Mouse (Mus musculus) neural tube, embryonic 11.5 days (tissue): ENCODE results near the gene Gjb3. TPM values are rescaled to one million over a fixed set of nuclear protein-coding genes. Genes with fewer than 3 reads are reported as not detected.

Experiments
- ATAC-seq: fragments of 200-750 bp; cut with Nextera tagmentation; 2 replicates; pipeline ENCODE4 v1.8.0; 2017; ENCODE audit warnings: moderate number of reproducible peaks, mild to moderate bottlenecking, moderate TSS enrichment, moderate library complexity; ENCODE audit not compliant: insufficient read depth, low FRiP score, low TSS enrichment
- DNase-seq: peaks from one replicate; pipeline ENCODE4 v3.0.0-alpha.2; 2015; ENCODE audit warnings: low spot score
- H3K27ac ChIP-seq: fragments of 300-500 bp; sonication (generic); 2 replicates; pipeline ENCODE4 v1.5.1; 2014; ENCODE audit warnings: low read depth, mild to moderate bottlenecking, low read length
- H3K27me3 ChIP-seq: fragments of 300-500 bp; sonication (generic); 2 replicates; pipeline ENCODE4 v1.6.1; 2014; ENCODE audit warnings: mild to moderate bottlenecking, low read length, mixed read lengths; ENCODE audit not compliant: control insufficient read depth, insufficient read depth
- H3K36me3 ChIP-seq: fragments of 300-500 bp; sonication (generic); 2 replicates; pipeline ENCODE4 v1.6.1; 2014; ENCODE audit warnings: mild to moderate bottlenecking, low read length, moderate library complexity, mixed read lengths; ENCODE audit not compliant: control insufficient read depth, insufficient read depth
- H3K4me1 ChIP-seq: fragments of 300-500 bp; sonication (generic); 2 replicates; pipeline ENCODE4 v1.6.1; 2014; ENCODE audit warnings: low read length, mixed read lengths; ENCODE audit not compliant: control insufficient read depth, insufficient read depth
- H3K4me2 ChIP-seq: fragments of 300-500 bp; sonication (generic); 2 replicates; pipeline ENCODE4 v1.6.1; 2014; ENCODE audit warnings: low read depth, mild to moderate bottlenecking, moderate library complexity
- H3K4me3 ChIP-seq: fragments of 300-500 bp; sonication (generic); 2 replicates; pipeline ENCODE4 v1.5.1; 2014; ENCODE audit warnings: low read depth, low read length
- H3K9ac ChIP-seq: fragments of 300-500 bp; sonication (generic); 2 replicates; pipeline ENCODE4 v1.6.1; 2014; ENCODE audit warnings: mild to moderate bottlenecking, low read length
- H3K9me3 ChIP-seq: fragments of 300-500 bp; sonication (generic); 2 replicates; pipeline ENCODE4 v1.6.1; 2016; ENCODE audit warnings: low read length; ENCODE audit not compliant: control insufficient read depth
- WGBS: fragments of 180-500 bp; shearing (Covaris S2); extraction: QIAGEN DNeasy Blood & Tissue Kit; methylation state at CpG from one replicate; pipeline ENCODE4 v1.1.7; 2014; 5-methylcytosine and 5-hydroxymethylcytosine counted together
- polyA plus RNA-seq: library from polyadenylated mRNA; unstranded; fragments of >200 nt; fragmentation: Nextera tagmentation; extraction: Ambion mirVana; gene quantifications from 2 replicates; pipeline ENCODE4 v1.2.1, GENCODE M21; 2014

Gene Gjb3
- polyA plus RNA-seq, 1 experiment from 2014 or later = 2.5 TPM

DNA sequence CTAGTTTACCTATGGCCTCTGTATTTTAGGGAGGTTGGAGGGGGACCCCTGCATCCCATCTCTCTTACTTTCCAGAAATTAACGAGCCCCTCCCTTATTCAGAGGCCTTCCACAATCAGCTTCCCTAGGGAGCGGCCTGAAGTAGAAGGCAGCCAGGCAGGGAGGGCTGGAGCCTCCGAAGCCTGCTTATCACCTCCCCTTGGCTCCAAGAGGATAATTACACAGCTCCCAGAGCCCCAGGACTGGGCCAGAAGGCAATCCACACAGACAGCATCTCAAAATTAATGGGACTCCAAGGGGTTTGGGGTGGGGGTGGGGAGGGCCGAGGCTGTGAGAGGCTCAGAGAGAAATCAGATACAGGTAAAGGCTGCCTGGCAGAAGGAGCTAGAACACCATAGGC, 35.2 kb upstream of the Gjb3 start:
- Histone ChIP-seq H3K36me3 (no peaks in the 10 kb centered on the region), H3K4me2 (no peak overlapping the region), H3K4me3 (no peak overlapping the region), H3K27me3 (no peaks in the 10 kb centered on the region), H3K9me3 (no peaks in the 10 kb centered on the region), H3K4me1 (peaks cover 6% of the 10 kb centered on the region; the same call in 1 of the 2 replicates), H3K27ac (0 out of 2 replicates have a peak overlapping the region, but pooled peaks have one; percentile 27), H3K9ac (no peak overlapping the region)
- 20% methylated on average over 4 of the region's 4 CpGs for WGBS
- ATAC-seq (no peak), DNase-seq (peak; percentile 42)

DNA sequence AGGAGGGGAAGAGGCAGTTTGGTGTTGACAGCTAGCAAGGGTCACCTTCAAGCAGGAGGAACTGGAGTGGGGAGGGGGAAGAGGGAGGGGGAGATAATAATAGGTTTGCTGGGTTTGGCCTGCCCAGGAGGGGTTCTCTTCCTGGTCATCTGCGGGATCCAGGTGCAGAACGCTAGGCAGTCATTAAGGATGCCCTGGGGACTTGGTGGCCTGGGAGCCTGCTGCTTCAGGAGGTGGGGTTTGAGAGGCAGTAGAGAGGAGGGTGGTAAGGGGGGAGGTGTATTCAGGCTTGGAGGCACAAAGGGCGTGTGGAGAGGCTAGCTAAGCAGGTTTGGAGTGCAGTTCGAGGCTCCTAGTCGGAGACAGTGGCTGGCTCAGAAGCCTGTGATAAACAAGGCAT, 34.8 kb upstream of the Gjb3 start:
- Histone ChIP-seq H3K9ac (0 out of 2 replicates have a peak overlapping the region, but pooled peaks have one; percentile 11), H3K27me3 (no peaks in the 10 kb centered on the region), H3K4me1 (peaks cover 6% of the 10 kb centered on the region; the same call in 1 of the 2 replicates), H3K27ac (0 out of 2 replicates have a peak overlapping the region, but pooled peaks have one; percentile 27), H3K36me3 (no peaks in the 10 kb centered on the region), H3K4me3 (no peak overlapping the region), H3K9me3 (no peaks in the 10 kb centered on the region), H3K4me2 (no peak overlapping the region)
- 23% methylated on average over 5 of the region's 5 CpGs for WGBS
- ATAC-seq = no peak; the same call in 1 of the 2 replicates
- peak; percentile 21 for DNase-seq

DNA sequence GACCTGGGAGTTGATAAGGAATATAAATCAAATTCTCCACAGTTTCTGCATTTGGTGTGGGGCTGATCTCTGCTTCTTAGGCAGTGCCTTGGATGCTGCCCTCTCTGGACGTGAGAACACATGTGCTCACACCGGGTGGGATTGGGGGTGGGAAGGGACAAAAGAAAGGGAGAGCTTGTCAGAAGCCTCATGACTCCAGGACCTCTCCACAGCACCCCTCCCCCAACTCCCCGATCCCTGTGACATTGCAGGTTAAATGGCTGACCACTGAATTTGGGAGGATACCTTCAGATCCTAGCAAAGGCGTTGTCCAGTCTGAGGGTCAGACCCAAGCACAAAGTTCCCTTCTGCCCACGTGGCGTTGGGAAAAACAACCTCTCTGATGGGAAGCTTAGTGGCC, 33.8 kb upstream of the Gjb3 start:
- no peaks in the 10 kb centered on the region for H3K36me3 ChIP-seq
- WGBS = 65% methylated on average over 6 of the region's 6 CpGs
- ATAC-seq (no peak), DNase-seq (no peak)
- H3K9me3 ChIP-seq = no peaks in the 10 kb centered on the region
- H3K4me1 ChIP-seq = peaks cover 6% of the 10 kb centered on the region; the same call in 1 of the 2 replicates
- H3K9ac ChIP-seq = no peak overlapping the region
- no peak overlapping the region for H3K4me3 ChIP-seq
- H3K27ac ChIP-seq = no peak overlapping the region
- no peak overlapping the region for H3K4me2 ChIP-seq
- no peaks in the 10 kb centered on the region for H3K27me3 ChIP-seq

DNA sequence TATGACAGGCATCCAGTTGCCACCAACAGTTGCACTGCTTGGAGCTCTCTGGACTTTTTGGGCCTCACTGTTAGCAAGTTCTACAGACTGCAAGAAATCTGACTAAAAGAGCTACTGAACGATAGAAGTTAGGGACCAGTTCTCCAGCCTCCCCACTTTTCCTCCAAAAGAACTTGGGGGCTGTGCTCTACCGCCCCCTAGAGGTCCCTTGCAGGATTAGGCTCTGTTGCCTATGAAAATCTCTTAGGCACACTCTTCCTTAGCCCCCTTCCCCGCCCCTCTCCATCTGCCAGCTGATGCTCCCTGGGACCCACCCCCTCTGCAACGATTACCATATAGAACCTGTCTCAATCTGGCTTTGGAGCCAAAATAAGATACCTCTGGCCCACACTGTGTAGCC, 32.7 kb upstream of the Gjb3 start:
- Histone ChIP-seq H3K36me3 (no peaks in the 10 kb centered on the region), H3K4me3 (no peak overlapping the region), H3K4me2 (no peak overlapping the region), H3K9me3 (no peaks in the 10 kb centered on the region), H3K27me3 (no peaks in the 10 kb centered on the region), H3K9ac (no peak overlapping the region), H3K4me1 (peaks cover 6% of the 10 kb centered on the region; the same call in 1 of the 2 replicates), H3K27ac (no peak overlapping the region)
- ATAC-seq (no peak), DNase-seq (no peak)
- WGBS = 69% methylated on average over 4 of the region's 4 CpGs

DNA sequence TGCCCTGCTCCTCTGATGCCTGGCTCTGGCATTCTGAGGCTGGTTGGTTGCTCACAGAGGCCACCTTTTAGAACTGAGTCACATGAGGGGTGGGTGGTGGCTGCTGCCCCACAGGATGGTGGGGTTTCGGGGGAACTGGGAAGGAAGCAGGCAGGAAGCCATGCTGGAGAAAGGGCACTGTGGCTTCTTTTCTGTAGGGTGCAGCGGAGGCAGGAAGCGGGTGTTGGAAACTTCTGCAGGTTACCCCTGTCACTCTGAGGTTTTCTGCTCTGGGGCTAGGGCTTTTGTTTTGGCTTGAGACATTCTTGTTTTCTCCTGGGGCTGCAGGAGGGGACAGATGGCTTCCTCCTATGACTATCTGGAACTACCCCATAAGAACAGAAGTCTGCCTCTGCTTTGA, 31.9 kb upstream of the Gjb3 start:
- DNase-seq = no peak
- H3K9me3 ChIP-seq = no peaks in the 10 kb centered on the region
- H3K27ac ChIP-seq = no peak overlapping the region
- H3K4me3 ChIP-seq = no peak overlapping the region
- H3K9ac ChIP-seq = no peak overlapping the region
- H3K4me1 ChIP-seq = peaks cover 6% of the 10 kb centered on the region; the same call in 1 of the 2 replicates
- ATAC-seq = no peak
- WGBS = 86% methylated on average over 3 of the region's 3 CpGs
- no peaks in the 10 kb centered on the region for H3K36me3 ChIP-seq
- no peaks in the 10 kb centered on the region for H3K27me3 ChIP-seq
- no peak overlapping the region for H3K4me2 ChIP-seq

DNA sequence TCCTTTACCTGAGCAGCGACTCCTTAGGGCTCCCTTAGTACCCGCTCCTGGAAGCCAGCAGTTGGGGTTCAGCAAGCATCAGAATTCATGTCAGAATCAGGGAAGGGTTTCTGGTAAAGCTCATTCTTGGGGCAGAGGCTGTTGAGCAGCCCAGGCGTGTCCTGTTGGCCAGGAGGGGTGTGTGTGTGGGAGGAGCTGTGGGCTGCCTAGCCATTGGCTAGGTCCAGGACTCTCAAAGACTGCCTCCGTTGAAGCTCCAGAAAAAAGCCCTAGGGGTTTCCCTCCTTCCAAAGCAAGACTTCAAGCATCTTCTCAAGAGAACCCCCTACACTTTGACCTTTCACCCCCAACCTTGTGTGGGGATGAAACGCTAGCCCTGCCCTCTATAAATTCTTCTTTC, 27.4 kb upstream of the Gjb3 start, which contains the start of gene Gjb5:
Gene Gjb5, minus strand, starts transcription at position 164 of the 400 bp plus-strand sequence.
- H3K4me3 ChIP-seq = no peak within 1 kb of the TSS
- H3K27ac ChIP-seq = no peak within 1 kb of the TSS
- no peak for ATAC-seq
- H3K9ac ChIP-seq = no peak within 1 kb of the TSS
- no peaks in the 10 kb centered on the region for H3K4me1 ChIP-seq
- 25% methylated on average over 5 of the region's 5 CpGs for WGBS
- H3K9me3 ChIP-seq = no peaks in the 10 kb centered on the region
- H3K36me3 ChIP-seq = no peaks in the 10 kb centered on the region
- no peak for DNase-seq
- no peak within 1 kb of the TSS for H3K4me2 ChIP-seq
- H3K27me3 ChIP-seq = no peaks in the 10 kb centered on the region

DNA sequence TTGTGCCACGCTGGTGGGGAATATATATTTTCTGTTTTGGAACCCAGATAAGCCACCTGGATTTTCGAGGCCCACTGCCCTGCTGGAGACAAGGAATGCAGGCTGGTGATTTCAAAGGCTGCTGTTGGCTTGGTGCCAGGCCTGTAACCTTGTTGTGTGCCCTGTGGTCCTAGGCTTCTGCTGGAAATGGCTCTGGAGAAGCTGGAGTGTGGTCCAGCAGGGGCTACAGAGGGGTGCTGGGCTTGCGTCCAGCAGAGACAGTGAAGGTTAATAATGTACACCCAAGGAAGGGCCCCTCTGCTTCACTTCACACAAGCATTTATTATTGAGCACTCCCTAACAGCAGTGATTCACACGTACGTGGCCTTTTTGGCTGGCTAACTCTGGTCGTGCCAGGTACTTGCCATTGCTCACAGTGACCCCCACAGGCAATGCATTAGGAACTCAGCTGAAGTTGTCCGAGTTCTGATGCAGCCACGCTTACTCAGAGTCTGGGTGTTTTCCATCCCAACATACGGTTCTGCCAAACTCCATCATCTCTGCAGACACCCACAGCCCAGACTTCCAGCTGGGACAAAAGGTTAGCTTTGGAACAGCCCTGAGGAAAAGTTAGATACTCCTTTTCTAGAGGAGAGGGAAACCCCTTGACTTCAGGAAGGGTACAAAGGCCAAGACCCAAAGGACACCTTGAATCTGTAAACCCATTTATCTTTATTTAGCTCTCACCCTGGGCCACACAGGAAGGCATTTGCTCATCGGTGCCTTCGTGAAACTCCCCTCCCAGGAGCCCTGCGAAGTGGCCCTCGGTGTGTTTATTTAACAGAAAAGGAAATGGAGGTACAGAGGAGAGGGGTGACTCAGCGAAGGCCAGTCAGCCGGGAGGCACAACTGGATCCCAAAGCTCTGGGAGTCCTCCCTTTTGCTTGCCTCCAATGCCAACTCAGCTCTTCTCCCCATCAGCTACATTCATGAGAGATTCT, 24.2 kb upstream of the Gjb3 start:
- DNase-seq = no peak
- Histone ChIP-seq H3K4me1 (no peaks in the 10 kb centered on the region), H3K9me3 (no peaks in the 10 kb centered on the region)

DNA sequence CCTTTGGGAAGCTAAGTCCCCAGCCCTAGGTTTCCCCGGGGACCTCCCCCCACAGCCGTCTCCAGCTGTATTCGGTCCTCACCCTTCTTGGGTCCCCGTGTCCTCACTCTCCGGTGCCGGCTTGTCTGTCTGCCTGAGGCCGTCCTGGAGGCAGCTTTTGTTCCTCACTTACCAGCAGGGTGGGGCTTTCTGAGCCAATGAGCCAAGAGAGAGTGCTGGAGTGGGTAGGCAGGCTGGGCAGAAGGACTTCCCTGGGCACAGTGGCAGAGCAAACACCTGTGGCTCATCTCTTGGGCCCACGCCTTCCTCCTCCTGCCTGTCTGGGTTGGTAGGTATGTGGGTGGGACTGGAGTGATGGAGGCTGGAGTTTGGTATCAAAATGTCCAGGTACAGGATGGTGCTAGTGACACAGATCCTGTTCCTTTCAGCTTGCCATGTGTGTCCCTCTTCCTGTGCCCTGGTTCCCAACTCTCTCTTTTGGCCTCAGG, 23.4 kb upstream of the Gjb3 start, which contains the start of gene Gjb4:
Gene Gjb4, minus strand, starts transcription at position 131 of the 488 bp plus-strand sequence.
- ATAC-seq (no peak), DNase-seq (no peak)
- no peak within 1 kb of the TSS for H3K4me2 ChIP-seq
- no peaks in the 10 kb centered on the region for H3K36me3 ChIP-seq
- no peak within 1 kb of the TSS for H3K9ac ChIP-seq
- no peak within 1 kb of the TSS for H3K27ac ChIP-seq
- H3K9me3 ChIP-seq = no peaks in the 10 kb centered on the region
- H3K27me3 ChIP-seq = no peaks in the 10 kb centered on the region
- H3K4me1 ChIP-seq = no peaks in the 10 kb centered on the region
- 58% methylated on average over 8 of the region's 8 CpGs for WGBS
- H3K4me3 ChIP-seq = no peak within 1 kb of the TSS

More for the DNA sequence above, 24.2 kb upstream of the Gjb3 start:
- 72% methylated on average over 15 of the region's 15 CpGs for WGBS
- ATAC-seq = no peak
- no peaks in the 10 kb centered on the region for H3K36me3 ChIP-seq
- H3K27me3 ChIP-seq = no peaks in the 10 kb centered on the region
- H3K4me2 ChIP-seq = no peak overlapping the region
- no peak overlapping the region for H3K27ac ChIP-seq
- H3K4me3 ChIP-seq = no peak overlapping the region
- no peak overlapping the region for H3K9ac ChIP-seq
